Mouse (Mus musculus) neural tube, embryonic 14.5 days (tissue): ENCODE results near the gene Slc13a2. TPM values are rescaled to one million over a fixed set of nuclear protein-coding genes. Genes with fewer than 3 reads are reported as not detected.

ENCODE experiments used
- ATAC-seq: fragments of 200-750 bp; cut with Nextera tagmentation; 2 replicates; pipeline ENCODE4 v1.8.0; 2017; ENCODE audit warnings: low read depth, mild to moderate bottlenecking, moderate TSS enrichment, moderate library complexity
- H3K27ac ChIP-seq: fragments of 300-500 bp; sonication (generic); 2 replicates; pipeline ENCODE4 v1.5.1; 2014; ENCODE audit warnings: low read depth, mild to moderate bottlenecking, control low read depth, low read length, moderate library complexity, mixed read lengths
- H3K27me3 ChIP-seq: fragments of 300-500 bp; sonication (generic); 2 replicates; pipeline ENCODE4 v1.6.1; 2014; ENCODE audit warnings: low read length; ENCODE audit not compliant: control insufficient read depth, insufficient read depth
- H3K36me3 ChIP-seq: fragments of 300-500 bp; sonication (generic); 2 replicates; pipeline ENCODE4 v1.6.1; 2014; ENCODE audit warnings: low read length, mixed read lengths; ENCODE audit not compliant: control insufficient read depth, insufficient read depth
- H3K4me1 ChIP-seq: fragments of 300-500 bp; sonication (generic); 2 replicates; pipeline ENCODE4 v1.6.1; 2014; ENCODE audit warnings: low read length; ENCODE audit not compliant: control insufficient read depth, insufficient read depth
- H3K4me2 ChIP-seq: fragments of 300-500 bp; sonication (generic); 2 replicates; pipeline ENCODE4 v1.6.1; 2014; ENCODE audit warnings: mild to moderate bottlenecking, low read depth, low read length, control low read depth
- H3K4me3 ChIP-seq: fragments of 300-500 bp; sonication (generic); 2 replicates; pipeline ENCODE4 v1.5.1; 2014; ENCODE audit warnings: low read depth, low read length, control low read depth, mixed read lengths
- H3K9ac ChIP-seq: fragments of 300-500 bp; sonication (generic); replicated peaks from 2 replicates; pipeline ENCODE4 v1.6.1; 2014; ENCODE audit warnings: low read depth, mild to moderate bottlenecking, control low read depth, low read length, mixed read lengths
- H3K9me3 ChIP-seq: fragments of 300-500 bp; sonication (generic); 2 replicates; pipeline ENCODE4 v1.6.1; 2016; ENCODE audit warnings: low read length; ENCODE audit not compliant: control insufficient read depth
- WGBS: fragments of 180-500 bp; shearing (Covaris S2); extraction: QIAGEN DNeasy Blood & Tissue Kit; methylation state at CpG from one replicate; pipeline ENCODE4 v1.1.7; 2014; 5-methylcytosine and 5-hydroxymethylcytosine counted together
- polyA plus RNA-seq: library from polyadenylated mRNA; unstranded; fragments of >200 nt; fragmentation: Nextera tagmentation; extraction: Ambion mirVana; gene quantifications from 2 replicates; pipeline ENCODE4 v1.2.1, GENCODE M21; 2014

The Slc13a2 gene
- polyA plus RNA-seq, 1 experiment from 2014 or later: not detected

DNA sequence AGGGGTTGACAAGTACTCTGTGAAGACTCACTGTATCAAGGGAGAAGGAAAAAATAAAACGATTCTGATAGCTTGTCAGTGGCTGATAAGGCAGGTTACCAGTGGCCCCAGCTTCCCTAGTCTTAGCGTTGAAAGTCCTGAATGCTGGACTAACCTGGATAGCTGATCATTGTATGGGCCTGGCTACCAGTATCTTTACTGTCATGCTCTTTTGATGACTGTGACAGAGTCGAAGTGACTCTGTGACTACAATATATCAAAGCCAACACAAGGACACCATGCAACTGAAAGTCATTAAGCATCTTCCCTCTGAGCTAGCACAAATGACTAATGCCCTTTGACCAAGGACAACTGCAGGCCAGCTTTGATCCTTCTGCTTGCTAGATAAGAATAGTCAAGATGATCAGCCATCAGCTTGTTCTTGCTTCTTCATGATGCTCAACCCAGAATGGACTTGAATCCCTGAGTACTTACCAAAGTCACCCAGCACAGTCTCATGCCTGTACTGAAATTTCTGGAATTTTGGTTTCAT is 16.4 kb upstream of the Slc13a2 start:
- no peak overlapping the region for H3K9ac ChIP-seq
- no peaks in the 10 kb centered on the region for H3K9me3 ChIP-seq
- no peak overlapping the region for H3K27ac ChIP-seq
- ATAC-seq: no peak
- H3K4me1 ChIP-seq: no peaks in the 10 kb centered on the region
- H3K27me3 ChIP-seq: no peaks in the 10 kb centered on the region
- 82% methylated on average over 3 of the region's 3 CpGs for WGBS
- H3K36me3 ChIP-seq: no peaks in the 10 kb centered on the region
- H3K4me2 ChIP-seq: no peak overlapping the region
- H3K4me3 ChIP-seq: no peak overlapping the region

DNA sequence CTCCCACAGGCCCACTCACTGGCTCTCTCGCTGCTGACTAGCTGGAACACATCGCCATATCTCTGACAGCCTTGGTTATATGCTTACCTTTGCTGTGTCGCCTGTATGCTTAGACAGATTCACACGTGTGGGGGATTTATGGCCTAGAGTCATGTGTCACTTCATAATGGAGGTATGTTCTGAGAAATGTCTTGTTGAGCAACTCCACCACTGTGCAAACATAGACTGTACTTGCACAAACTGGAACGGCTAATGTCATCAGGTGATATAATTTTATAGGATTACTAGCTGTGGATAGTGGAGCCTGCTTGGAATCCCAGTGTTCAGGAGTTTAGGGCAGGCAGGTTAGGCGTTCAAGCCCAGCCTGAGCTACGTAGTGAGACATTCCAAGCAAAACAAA is 15.2 kb upstream of the Slc13a2 start:
- Histone ChIP-seq H3K9me3 (no peaks in the 10 kb centered on the region), H3K27me3 (no peaks in the 10 kb centered on the region), H3K9ac (no peak overlapping the region), H3K4me1 (no peaks in the 10 kb centered on the region), H3K4me3 (no peak overlapping the region), H3K27ac (no peak overlapping the region), H3K36me3 (no peaks in the 10 kb centered on the region), H3K4me2 (no peak overlapping the region)
- no peak for ATAC-seq
- 91% methylated on average over 7 of the region's 7 CpGs for WGBS

DNA sequence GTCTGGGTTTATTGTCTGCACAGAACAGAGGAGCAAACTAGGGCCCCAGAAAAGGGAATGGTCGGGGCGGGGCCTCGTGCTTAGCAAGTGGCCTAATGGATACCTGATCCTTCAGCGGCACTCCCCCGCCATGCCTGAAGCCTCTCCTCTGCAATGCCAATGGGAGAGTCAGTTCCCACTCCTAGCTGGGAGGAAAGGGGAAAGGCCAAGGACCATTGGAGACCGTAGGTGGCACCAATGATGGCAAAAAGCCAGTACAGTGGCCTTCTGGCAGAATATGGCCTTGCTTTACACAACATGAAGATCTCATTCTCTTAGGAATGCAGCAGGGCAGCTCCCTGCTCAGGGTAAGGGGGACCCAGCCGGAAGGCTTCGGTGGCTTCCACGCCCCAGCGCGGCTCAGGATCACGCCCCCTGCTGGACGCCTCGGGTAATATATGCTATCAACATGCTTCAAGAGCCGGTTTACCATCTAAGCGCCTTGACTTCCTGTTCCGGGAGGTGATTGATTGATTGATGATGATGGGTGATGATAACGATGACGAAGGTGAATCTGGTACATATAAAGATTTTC is 13.8 kb upstream of the Slc13a2 start:
- 4% methylated on average over 19 of the region's 19 CpGs for WGBS
- no peak overlapping the region for H3K4me3 ChIP-seq
- H3K36me3 ChIP-seq: no peaks in the 10 kb centered on the region
- no peak overlapping the region for H3K9ac ChIP-seq
- H3K27ac ChIP-seq: no peak overlapping the region
- H3K27me3 ChIP-seq: no peaks in the 10 kb centered on the region
- no peaks in the 10 kb centered on the region for H3K4me1 ChIP-seq
- no peaks in the 10 kb centered on the region for H3K9me3 ChIP-seq
- H3K4me2 ChIP-seq: no peak overlapping the region
- no peak for ATAC-seq

DNA sequence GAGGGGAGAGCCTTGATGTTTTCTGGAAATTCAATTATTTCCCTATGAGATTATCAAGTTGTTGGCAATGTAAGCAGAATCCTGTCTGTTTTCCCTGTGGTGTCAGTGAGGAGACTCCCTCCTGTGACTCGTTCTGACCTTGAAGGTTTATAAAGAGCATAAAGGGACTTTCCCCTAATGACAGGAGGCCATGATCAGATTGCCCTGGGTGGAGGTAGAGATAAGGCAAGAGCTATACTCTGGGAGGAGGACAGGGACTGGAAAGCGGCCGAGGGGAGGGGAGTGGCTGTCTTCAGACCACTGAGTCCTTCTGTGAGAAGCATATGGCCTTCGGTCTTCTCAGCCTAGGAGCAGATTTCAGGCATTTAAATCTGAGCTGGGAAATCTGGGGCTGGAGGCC is 12.0 kb upstream of the Slc13a2 start:
- no peak overlapping the region for H3K27ac ChIP-seq
- H3K4me2 ChIP-seq: no peak overlapping the region
- no peak for ATAC-seq
- H3K9me3 ChIP-seq: no peaks in the 10 kb centered on the region
- WGBS: 72% methylated on average over 4 of the region's 4 CpGs
- no peaks in the 10 kb centered on the region for H3K27me3 ChIP-seq
- H3K9ac ChIP-seq: no peak overlapping the region
- H3K4me1 ChIP-seq: no peaks in the 10 kb centered on the region
- no peak overlapping the region for H3K4me3 ChIP-seq
- no peaks in the 10 kb centered on the region for H3K36me3 ChIP-seq

DNA sequence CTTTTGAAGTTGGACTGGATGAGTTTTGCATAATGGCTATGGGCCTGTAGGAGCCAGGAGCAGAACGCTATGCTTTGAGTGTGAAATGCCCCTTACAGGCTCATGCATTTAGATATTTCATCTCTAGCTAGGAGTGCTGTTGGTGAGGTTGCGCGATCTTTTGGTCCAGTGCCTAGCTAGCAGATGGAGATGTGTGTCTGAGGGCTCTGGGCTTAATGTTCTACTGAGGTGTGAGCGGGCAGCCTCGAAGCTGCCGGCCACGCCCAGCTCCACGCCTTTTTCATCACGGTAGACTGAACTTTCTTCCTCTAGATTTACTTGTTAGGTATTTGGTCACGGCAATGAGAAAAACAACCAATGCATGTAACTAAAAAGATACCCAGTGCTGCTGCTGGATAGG is 9.2 kb upstream of the Slc13a2 start:
- no peak overlapping the region for H3K4me3 ChIP-seq
- H3K36me3 ChIP-seq: no peaks in the 10 kb centered on the region
- no peaks in the 10 kb centered on the region for H3K27me3 ChIP-seq
- H3K9me3 ChIP-seq: no peaks in the 10 kb centered on the region
- no peak overlapping the region for H3K27ac ChIP-seq
- WGBS: 89% methylated on average over 10 of the region's 10 CpGs
- no peak for ATAC-seq
- no peak overlapping the region for H3K9ac ChIP-seq
- H3K4me2 ChIP-seq: no peak overlapping the region
- H3K4me1 ChIP-seq: no peaks in the 10 kb centered on the region

DNA sequence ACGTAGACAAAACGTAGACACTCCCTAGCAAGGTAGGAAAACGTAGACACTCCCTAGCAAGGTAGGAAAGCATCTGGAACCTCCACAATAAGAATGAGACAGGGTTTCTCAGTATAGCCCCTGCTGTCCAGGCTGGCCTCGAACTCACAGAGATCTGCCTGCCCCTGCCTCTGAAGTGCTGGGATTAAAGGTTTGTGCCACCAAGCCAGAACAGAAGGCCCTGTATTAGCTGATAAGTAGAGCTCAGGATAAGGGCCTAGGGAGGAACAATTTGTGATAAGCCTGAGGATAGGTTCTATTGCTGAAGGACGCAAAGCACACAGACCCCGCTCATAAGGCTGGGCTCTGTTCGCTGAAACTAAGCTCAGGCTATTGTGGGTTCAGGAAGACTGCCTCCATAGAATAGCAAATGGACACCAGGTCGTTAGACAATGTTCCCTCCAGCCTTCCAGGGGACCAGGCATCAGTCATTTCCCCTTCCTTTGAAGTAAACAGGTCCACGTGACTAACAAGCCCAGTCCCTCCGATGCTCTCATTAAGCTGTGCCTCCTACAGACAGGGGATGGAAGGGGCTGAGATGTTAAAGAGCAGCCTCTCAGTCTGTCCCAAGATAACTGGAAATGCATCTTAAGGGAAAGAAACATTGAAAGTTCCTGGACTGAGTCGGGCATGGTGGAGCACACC is 8.3 kb upstream of the Slc13a2 start:
- no peak overlapping the region for H3K9ac ChIP-seq
- H3K27ac ChIP-seq: no peak overlapping the region
- ATAC-seq: no peak
- no peaks in the 10 kb centered on the region for H3K36me3 ChIP-seq
- H3K4me3 ChIP-seq: no peak overlapping the region
- H3K27me3 ChIP-seq: no peaks in the 10 kb centered on the region
- H3K4me1 ChIP-seq: no peaks in the 10 kb centered on the region
- no peaks in the 10 kb centered on the region for H3K9me3 ChIP-seq
- H3K4me2 ChIP-seq: no peak overlapping the region
- WGBS: 47% methylated on average over 11 of the region's 11 CpGs

DNA sequence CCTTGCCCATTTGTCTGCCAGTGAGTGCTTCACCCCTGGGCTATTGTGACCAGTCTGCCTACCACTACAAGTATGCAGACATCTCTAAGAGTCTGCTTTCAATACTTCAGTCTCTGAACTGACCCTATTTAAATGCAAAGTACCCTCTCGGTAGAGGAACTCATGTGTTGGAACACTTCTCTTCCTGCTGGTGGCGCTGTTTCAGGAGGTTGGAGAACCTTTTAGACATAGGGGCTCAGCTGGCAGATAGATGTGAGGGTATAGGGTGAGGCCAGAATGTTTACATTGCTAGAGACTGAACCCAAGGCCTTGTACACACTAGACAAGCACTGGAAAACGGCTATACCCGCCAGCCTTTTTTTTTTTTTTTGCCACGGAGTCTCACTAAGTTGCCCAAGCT is 6.3 kb upstream of the Slc13a2 start:
- no peaks in the 10 kb centered on the region for H3K36me3 ChIP-seq
- H3K4me1 ChIP-seq: no peaks in the 10 kb centered on the region
- H3K27ac ChIP-seq: no peak overlapping the region
- H3K4me2 ChIP-seq: no peak overlapping the region
- H3K27me3 ChIP-seq: no peaks in the 10 kb centered on the region
- ATAC-seq: no peak
- no peak overlapping the region for H3K9ac ChIP-seq
- H3K4me3 ChIP-seq: no peak overlapping the region
- WGBS: 69% methylated on average over 5 of the region's 5 CpGs
- no peaks in the 10 kb centered on the region for H3K9me3 ChIP-seq

DNA sequence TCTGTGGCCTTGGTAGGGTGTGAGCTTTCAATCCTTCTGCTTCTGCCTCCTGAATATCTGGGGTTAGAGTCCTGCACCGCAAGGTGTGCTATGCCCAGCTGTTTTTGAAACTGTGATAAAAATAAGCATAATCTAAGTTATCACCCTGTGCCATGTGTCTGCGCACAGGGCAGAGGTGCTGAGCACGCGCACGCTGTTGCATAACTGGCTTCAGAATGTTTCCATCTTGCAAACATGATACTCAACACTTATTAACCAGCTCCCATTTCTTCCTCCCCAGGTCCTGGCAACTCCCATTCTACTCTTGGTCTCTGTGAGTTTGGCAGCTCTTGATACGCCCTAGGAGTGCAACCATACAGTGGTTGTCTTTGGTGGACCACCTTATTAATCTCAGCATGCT is 5.6 kb upstream of the Slc13a2 start:
- WGBS: 94% methylated on average over 6 of the region's 6 CpGs
- no peak overlapping the region for H3K4me2 ChIP-seq
- no peak for ATAC-seq
- H3K27ac ChIP-seq: no peak overlapping the region
- H3K9ac ChIP-seq: no peak overlapping the region
- H3K9me3 ChIP-seq: no peaks in the 10 kb centered on the region
- no peaks in the 10 kb centered on the region for H3K27me3 ChIP-seq
- H3K4me3 ChIP-seq: no peak overlapping the region
- H3K36me3 ChIP-seq: no peaks in the 10 kb centered on the region
- no peaks in the 10 kb centered on the region for H3K4me1 ChIP-seq

DNA sequence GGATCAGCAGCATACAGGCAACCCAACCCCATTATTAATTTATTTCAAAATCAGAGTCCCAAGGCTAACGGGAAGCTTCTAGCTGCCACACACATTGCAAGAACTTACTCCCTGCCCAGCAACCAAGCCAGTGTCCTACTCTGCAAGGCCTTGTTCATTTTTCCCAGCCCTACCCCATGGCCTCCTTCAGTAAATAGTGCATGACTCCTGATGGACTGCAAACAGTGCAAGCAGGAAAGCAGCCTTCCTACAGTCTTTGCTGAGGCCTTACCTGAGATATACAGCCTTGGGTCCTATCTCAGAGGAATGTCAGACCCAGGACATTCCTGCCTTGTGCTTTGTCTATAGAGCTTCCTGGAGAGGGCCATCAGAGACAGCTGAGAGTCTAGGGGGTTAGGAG is 3.6 kb upstream of the Slc13a2 start:
- Histone ChIP-seq H3K27ac (no peak overlapping the region), H3K4me3 (no peak overlapping the region), H3K36me3 (no peaks in the 10 kb centered on the region), H3K4me2 (no peak overlapping the region), H3K9ac (no peak overlapping the region), H3K4me1 (no peaks in the 10 kb centered on the region), H3K27me3 (no peaks in the 10 kb centered on the region), H3K9me3 (no peaks in the 10 kb centered on the region)
- WGBS: 90% methylated on average over 1 of the region's 1 CpGs
- ATAC-seq: no peak
